Mouse (Mus musculus): ENCODE measurements around the gene Pex6. TPM values are rescaled to one million over a fixed set of nuclear protein-coding genes. Genes with fewer than 3 reads are reported as not detected.

Pex6 gene
- polyA plus RNA-seq, 1 experiment from 2014 or later, result 17.1 TPM

- H3K27me3 ChIP-seq (replicated peaks; ENCODE audit: control insufficient read depth, insufficient read depth, low read length), result no peaks in the 10 kb centered on the region
- H3K36me3 ChIP-seq (ENCODE audit: control insufficient read depth, insufficient read depth, low read length), result peaks cover 24% of the 10 kb centered on the region
- H3K9ac ChIP-seq (ENCODE audit: low read depth, low read length), result peak overlapping the region; percentile 79
- H3K4me3 ChIP-seq (ENCODE audit: low read length), result peak overlapping the region; percentile 74
- H3K4me2 ChIP-seq (ENCODE audit: low read depth, low read length), result peak overlapping the region; percentile 74
- no peak; the same call in 1 of the 2 replicates for ATAC-seq
- WGBS, result under 1% methylated on average over 34 of the region's 34 CpGs
- peak overlapping the region; percentile 92 for H3K27ac ChIP-seq (ENCODE audit: low read length)
- H3K4me1 ChIP-seq (ENCODE audit: control insufficient read depth, insufficient read depth, low read length), result peaks cover 27% of the 10 kb centered on the region
- H3K9me3 ChIP-seq (ENCODE audit: control insufficient read depth, low read length), result no peaks in the 10 kb centered on the region
These were observed 31.2 kb upstream of the Pex6 start for GRCm38 (mm10) chr17:46679843-46680759.

- Histone ChIP-seq H3K4me2 (ENCODE audit: low read depth, low read length) (peak within 1 kb of the TSS; percentile 89), H3K27me3 (replicated peaks; ENCODE audit: control insufficient read depth, insufficient read depth, low read length) (no peaks in the 10 kb centered on the region), H3K9me3 (ENCODE audit: control insufficient read depth, low read length) (no peaks in the 10 kb centered on the region), H3K9ac (ENCODE audit: low read depth, low read length) (peak within 1 kb of the TSS; percentile 79), H3K4me1 (ENCODE audit: control insufficient read depth, insufficient read depth, low read length) (peaks cover 26% of the 10 kb centered on the region), H3K4me3 (ENCODE audit: low read length) (peak within 1 kb of the TSS; percentile 74), H3K27ac (ENCODE audit: low read length) (peak within 1 kb of the TSS; percentile 92), H3K36me3 (ENCODE audit: control insufficient read depth, insufficient read depth, low read length) (peaks cover 31% of the 10 kb centered on the region)
- peak; percentile 98 for ATAC-seq
- under 1% methylated on average over 49 of the region's 49 CpGs for WGBS
These were observed 30.4 kb upstream of the Pex6 start, which contains the start of gene Klhdc3 for GRCm38 (mm10) chr17:46680760-46681373. TSS of gene Klhdc3 (minus strand) at chr17:46680914.

- Histone ChIP-seq H3K9ac (ENCODE audit: low read depth, low read length) (peak overlapping the region; percentile 75), H3K4me2 (ENCODE audit: low read depth, low read length) (peak overlapping the region; percentile 89), H3K4me3 (ENCODE audit: low read length) (peak overlapping the region; percentile 74), H3K9me3 (ENCODE audit: control insufficient read depth, low read length) (no peaks in the 10 kb centered on the region), H3K27me3 (replicated peaks; ENCODE audit: control insufficient read depth, insufficient read depth, low read length) (no peaks in the 10 kb centered on the region), H3K27ac (ENCODE audit: low read length) (peak overlapping the region; percentile 27; the same call in 1 of the 2 replicates), H3K4me1 (ENCODE audit: control insufficient read depth, insufficient read depth, low read length) (peaks cover 26% of the 10 kb centered on the region), H3K36me3 (ENCODE audit: control insufficient read depth, insufficient read depth, low read length) (peaks cover 32% of the 10 kb centered on the region)
- no peak for ATAC-seq
- 21% methylated on average over 12 of the region's 12 CpGs for WGBS
These were observed 29.7 kb upstream of the Pex6 start for GRCm38 (mm10) chr17:46681466-46682118.

- Histone ChIP-seq H3K4me3 (ENCODE audit: low read length) (no peak overlapping the region), H3K36me3 (ENCODE audit: control insufficient read depth, insufficient read depth, low read length) (peaks cover 31% of the 10 kb centered on the region; the same call in 1 of the 2 replicates), H3K9me3 (ENCODE audit: control insufficient read depth, low read length) (no peaks in the 10 kb centered on the region), H3K27me3 (replicated peaks; ENCODE audit: control insufficient read depth, insufficient read depth, low read length) (no peaks in the 10 kb centered on the region), H3K9ac (ENCODE audit: low read depth, low read length) (no peak overlapping the region), H3K4me2 (ENCODE audit: low read depth, low read length) (no peak overlapping the region), H3K27ac (ENCODE audit: low read length) (no peak overlapping the region), H3K4me1 (ENCODE audit: control insufficient read depth, insufficient read depth, low read length) (peaks cover 26% of the 10 kb centered on the region)
- ATAC-seq, result no peak
- 83% methylated on average over 16 of the region's 16 CpGs for WGBS
These were observed 28.4 kb upstream of the Pex6 start for GRCm38 (mm10) chr17:46682654-46683389.

- Histone ChIP-seq H3K4me3 (ENCODE audit: low read length) (no peak overlapping the region), H3K27ac (ENCODE audit: low read length) (no peak overlapping the region), H3K4me2 (ENCODE audit: low read depth, low read length) (no peak overlapping the region), H3K36me3 (ENCODE audit: control insufficient read depth, insufficient read depth, low read length) (peaks cover 31% of the 10 kb centered on the region; the same call in 1 of the 2 replicates), H3K9ac (ENCODE audit: low read depth, low read length) (no peak overlapping the region), H3K9me3 (ENCODE audit: control insufficient read depth, low read length) (no peaks in the 10 kb centered on the region), H3K27me3 (replicated peaks; ENCODE audit: control insufficient read depth, insufficient read depth, low read length) (no peaks in the 10 kb centered on the region), H3K4me1 (ENCODE audit: control insufficient read depth, insufficient read depth, low read length) (peaks cover 8% of the 10 kb centered on the region)
- WGBS, result 89% methylated on average over 6 of the region's 6 CpGs
- ATAC-seq, result no peak
These were observed 25.4 kb upstream of the Pex6 start for GRCm38 (mm10) chr17:46685913-46686312.

- H3K9ac ChIP-seq (ENCODE audit: low read depth, low read length), result no peak overlapping the region
These were observed 20.6 kb upstream of the Pex6 start for GRCm38 (mm10) chr17:46690665-46691064.

GRCm38 (mm10) chr17:46691390-46691789, 19.9 kb upstream of the Pex6 start:
- no peak for ATAC-seq
- peaks cover 4% of the 10 kb centered on the region; the same call in 1 of the 2 replicates for H3K36me3 ChIP-seq (ENCODE audit: control insufficient read depth, insufficient read depth, low read length)
- H3K27me3 ChIP-seq (replicated peaks; ENCODE audit: control insufficient read depth, insufficient read depth, low read length), result no peaks in the 10 kb centered on the region
- H3K4me2 ChIP-seq (ENCODE audit: low read depth, low read length), result no peak overlapping the region
- no peak overlapping the region for H3K27ac ChIP-seq (ENCODE audit: low read length)
- H3K9ac ChIP-seq (ENCODE audit: low read depth, low read length), result no peak overlapping the region
- no peaks in the 10 kb centered on the region for H3K9me3 ChIP-seq (ENCODE audit: control insufficient read depth, low read length)
- 70% methylated on average over 2 of the region's 2 CpGs for WGBS
- H3K4me1 ChIP-seq (ENCODE audit: control insufficient read depth, insufficient read depth, low read length), result no peaks in the 10 kb centered on the region
- H3K4me3 ChIP-seq (ENCODE audit: low read length), result no peak overlapping the region

More at GRCm38 (mm10) chr17:46690665-46691064, 20.6 kb upstream of the Pex6 start:
- Histone ChIP-seq H3K9me3 (ENCODE audit: control insufficient read depth, low read length) (no peaks in the 10 kb centered on the region), H3K4me2 (ENCODE audit: low read depth, low read length) (no peak overlapping the region), H3K36me3 (ENCODE audit: control insufficient read depth, insufficient read depth, low read length) (peaks cover 9% of the 10 kb centered on the region; the same call in 1 of the 2 replicates), H3K4me1 (ENCODE audit: control insufficient read depth, insufficient read depth, low read length) (no peaks in the 10 kb centered on the region), H3K27ac (ENCODE audit: low read length) (no peak overlapping the region), H3K27me3 (replicated peaks; ENCODE audit: control insufficient read depth, insufficient read depth, low read length) (no peaks in the 10 kb centered on the region), H3K4me3 (ENCODE audit: low read length) (no peak overlapping the region)
- 87% methylated on average over 12 of the region's 12 CpGs for WGBS
- no peak for ATAC-seq

GRCm38 (mm10) chr17:46694517-46695063, 16.7 kb upstream of the Pex6 start:
- no peaks in the 10 kb centered on the region for H3K27me3 ChIP-seq (replicated peaks; ENCODE audit: control insufficient read depth, insufficient read depth, low read length)
- 72% methylated on average over 1 of the region's 1 CpGs for WGBS
- no peak overlapping the region for H3K27ac ChIP-seq (ENCODE audit: low read length)
- no peaks in the 10 kb centered on the region for H3K9me3 ChIP-seq (ENCODE audit: control insufficient read depth, low read length)
- no peak overlapping the region for H3K9ac ChIP-seq (ENCODE audit: low read depth, low read length)
- H3K4me2 ChIP-seq (ENCODE audit: low read depth, low read length), result no peak overlapping the region
- no peaks in the 10 kb centered on the region; the same call in 1 of the 2 replicates for H3K36me3 ChIP-seq (ENCODE audit: control insufficient read depth, insufficient read depth, low read length)
- H3K4me3 ChIP-seq (ENCODE audit: low read length), result no peak overlapping the region
- H3K4me1 ChIP-seq (ENCODE audit: control insufficient read depth, insufficient read depth, low read length), result peaks cover 8% of the 10 kb centered on the region
- ATAC-seq, result no peak

All from intestine, embryonic 16.5 days (tissue).